Mouse (Mus musculus): ENCODE measurements around the gene Heatr5a. TPM values are rescaled to one million over a fixed set of nuclear protein-coding genes. Genes with fewer than 3 reads are reported as not detected.
A peak's percentile ranks its signal among the peaks of the same experiment; 100 is the strongest.

Gene Heatr5a
- polyA plus RNA-seq, 1 experiment from 2014 or later: 16.8 TPM

DNA sequence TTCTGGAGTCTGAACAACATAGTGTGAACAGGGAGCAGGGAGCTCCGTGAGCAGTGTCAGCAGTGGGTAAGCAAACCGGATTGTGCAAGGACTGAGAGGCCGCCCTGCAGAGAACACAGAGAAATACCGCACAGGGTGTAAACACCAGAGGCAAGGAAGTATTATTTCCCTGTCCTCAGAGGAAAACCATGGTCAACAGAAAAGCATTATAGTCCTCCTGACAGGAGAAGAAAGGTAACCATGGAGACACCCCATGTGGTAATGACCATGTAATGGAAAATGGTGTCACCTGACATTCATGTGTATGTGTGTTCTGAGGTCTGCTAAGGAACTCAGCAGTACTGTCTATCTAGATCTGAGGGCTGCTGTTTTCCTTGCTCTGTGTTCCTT, 105.3 kb downstream of the Heatr5a start:
- Histone ChIP-seq H3K4me2 (ENCODE audit: low read depth, low read length, severe bottlenecking) (peak overlapping the region; percentile 18; the same call in 1 of the 2 replicates), H3K9me3 (ENCODE audit: control insufficient read depth, low read length) (no peaks in the 10 kb centered on the region), H3K27ac (ENCODE audit: low read depth, low read length) (peak overlapping the region; percentile 53), H3K36me3 (ENCODE audit: control insufficient read depth, insufficient read depth, low read length) (no peaks in the 10 kb centered on the region), H3K4me3 (ENCODE audit: low read depth, low read length) (no peak overlapping the region), H3K9ac (ENCODE audit: low read length) (no peak overlapping the region), H3K27me3 (ENCODE audit: control insufficient read depth, insufficient read depth, low read length) (no peaks in the 10 kb centered on the region), H3K4me1 (replicated peaks; ENCODE audit: control insufficient read depth, insufficient read depth, low read length) (peaks cover 12% of the 10 kb centered on the region)
- DNase-seq (ENCODE audit: low spot score) (no peak), ATAC-seq (replicated peaks; ENCODE audit: low FRiP score) (peak; percentile 87)
- WGBS: 15% methylated on average over 4 of the region's 4 CpGs

GRCm38 (mm10) chr12:51865061-51865789, 105.9 kb downstream of the Heatr5a start:
- DNase-seq (ENCODE audit: low spot score): no peak
- H3K9me3 ChIP-seq (ENCODE audit: control insufficient read depth, low read length): no peaks in the 10 kb centered on the region
- no peaks in the 10 kb centered on the region for H3K36me3 ChIP-seq (ENCODE audit: control insufficient read depth, insufficient read depth, low read length)
- H3K4me3 ChIP-seq (ENCODE audit: low read depth, low read length): no peak overlapping the region
- H3K4me1 ChIP-seq (replicated peaks; ENCODE audit: control insufficient read depth, insufficient read depth, low read length): peaks cover 12% of the 10 kb centered on the region
- WGBS: 49% methylated on average over 9 of the region's 9 CpGs
- H3K9ac ChIP-seq (ENCODE audit: low read length): no peak overlapping the region
- no peaks in the 10 kb centered on the region for H3K27me3 ChIP-seq (ENCODE audit: control insufficient read depth, insufficient read depth, low read length)
- H3K27ac ChIP-seq (ENCODE audit: low read depth, low read length): peak overlapping the region; percentile 41; the same call in 1 of the 2 replicates
- H3K4me2 ChIP-seq (ENCODE audit: low read depth, low read length, severe bottlenecking): 0 out of 2 replicates have a peak overlapping the region, but pooled peaks have one; percentile 15
- no peak for ATAC-seq (replicated peaks; ENCODE audit: low FRiP score)

GRCm38 (mm10) chr12:51863116-51864002, 107.8 kb downstream of the Heatr5a start:
- no peak overlapping the region for H3K4me2 ChIP-seq (ENCODE audit: low read depth, low read length, severe bottlenecking)
- no peaks in the 10 kb centered on the region for H3K36me3 ChIP-seq (ENCODE audit: control insufficient read depth, insufficient read depth, low read length)
- H3K4me3 ChIP-seq (ENCODE audit: low read depth, low read length): no peak overlapping the region
- ATAC-seq (replicated peaks; ENCODE audit: low FRiP score) (no peak), DNase-seq (ENCODE audit: low spot score) (no peak)
- peaks cover 12% of the 10 kb centered on the region for H3K4me1 ChIP-seq (replicated peaks; ENCODE audit: control insufficient read depth, insufficient read depth, low read length)
- H3K27ac ChIP-seq (ENCODE audit: low read depth, low read length): no peak overlapping the region
- WGBS: 92% methylated on average over 14 of the region's 14 CpGs
- no peaks in the 10 kb centered on the region for H3K9me3 ChIP-seq (ENCODE audit: control insufficient read depth, low read length)
- no peaks in the 10 kb centered on the region for H3K27me3 ChIP-seq (ENCODE audit: control insufficient read depth, insufficient read depth, low read length)
- H3K9ac ChIP-seq (ENCODE audit: low read length): no peak overlapping the region

DNA sequence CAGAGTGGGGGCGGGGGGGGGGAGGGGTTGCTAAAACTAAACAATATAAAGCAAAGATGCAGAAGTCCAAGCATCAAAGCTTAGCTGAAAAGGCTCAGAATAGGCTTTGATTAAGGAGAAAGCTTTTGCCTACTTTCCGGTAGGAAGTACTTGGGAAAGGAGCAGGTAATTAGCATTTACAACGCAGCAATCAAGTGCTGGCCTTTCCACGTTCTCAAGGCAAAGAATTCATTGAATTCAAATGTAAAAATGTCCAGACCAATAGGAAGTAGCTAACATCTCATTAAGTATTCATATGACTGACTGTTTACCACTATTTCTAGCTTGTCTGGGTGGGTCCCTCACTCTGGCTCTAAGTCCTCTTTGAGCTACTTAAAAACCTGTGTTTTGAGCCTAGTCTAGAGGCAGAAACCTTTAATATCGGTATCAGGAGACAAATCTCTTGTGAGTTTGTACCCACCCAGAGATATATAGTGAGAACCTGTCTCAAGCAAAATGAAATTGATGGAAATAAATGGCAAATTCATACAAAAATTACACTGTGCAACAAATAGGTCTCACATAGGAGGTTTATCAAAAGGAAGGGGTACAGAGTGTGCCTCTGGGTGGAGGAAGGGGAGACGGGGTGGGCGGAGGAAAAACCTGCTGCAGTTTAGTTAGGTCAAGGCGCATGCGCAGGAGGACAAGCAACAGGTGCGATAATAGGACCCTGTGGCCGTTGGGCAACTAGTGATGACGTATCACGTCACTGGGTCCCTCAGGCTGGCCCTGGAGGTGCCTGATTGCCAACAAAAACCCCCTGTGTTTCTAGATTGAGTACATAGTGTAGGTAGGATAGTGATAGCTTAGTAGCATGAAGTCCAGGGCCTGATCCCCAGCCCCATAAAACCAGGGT, 112.7 kb downstream of the Heatr5a start:
- WGBS: 73% methylated on average over 13 of the region's 13 CpGs
- Histone ChIP-seq H3K27me3 (ENCODE audit: control insufficient read depth, insufficient read depth, low read length) (no peaks in the 10 kb centered on the region), H3K27ac (ENCODE audit: low read depth, low read length) (no peak overlapping the region), H3K9me3 (ENCODE audit: control insufficient read depth, low read length) (no peaks in the 10 kb centered on the region), H3K4me3 (ENCODE audit: low read depth, low read length) (no peak overlapping the region), H3K36me3 (ENCODE audit: control insufficient read depth, insufficient read depth, low read length) (no peaks in the 10 kb centered on the region), H3K4me2 (ENCODE audit: low read depth, low read length, severe bottlenecking) (no peak overlapping the region), H3K4me1 (replicated peaks; ENCODE audit: control insufficient read depth, insufficient read depth, low read length) (no peaks in the 10 kb centered on the region), H3K9ac (ENCODE audit: low read length) (no peak overlapping the region)
- DNase-seq (ENCODE audit: low spot score): no peak
- ATAC-seq (replicated peaks; ENCODE audit: low FRiP score): no peak

GRCm38 (mm10) chr12:51856768-51857295, 114.3 kb downstream of the Heatr5a start:
- no peak for ATAC-seq (replicated peaks; ENCODE audit: low FRiP score)
- Histone ChIP-seq H3K4me1 (replicated peaks; ENCODE audit: control insufficient read depth, insufficient read depth, low read length) (no peaks in the 10 kb centered on the region), H3K36me3 (ENCODE audit: control insufficient read depth, insufficient read depth, low read length) (no peaks in the 10 kb centered on the region), H3K9me3 (ENCODE audit: control insufficient read depth, low read length) (no peaks in the 10 kb centered on the region), H3K4me2 (ENCODE audit: low read depth, low read length, severe bottlenecking) (no peak overlapping the region), H3K9ac (ENCODE audit: low read length) (no peak overlapping the region), H3K27ac (ENCODE audit: low read depth, low read length) (no peak overlapping the region), H3K27me3 (ENCODE audit: control insufficient read depth, insufficient read depth, low read length) (no peaks in the 10 kb centered on the region), H3K4me3 (ENCODE audit: low read depth, low read length) (no peak overlapping the region)
- 89% methylated on average over 8 of the region's 8 CpGs for WGBS
- DNase-seq (ENCODE audit: low spot score): no peak

DNA sequence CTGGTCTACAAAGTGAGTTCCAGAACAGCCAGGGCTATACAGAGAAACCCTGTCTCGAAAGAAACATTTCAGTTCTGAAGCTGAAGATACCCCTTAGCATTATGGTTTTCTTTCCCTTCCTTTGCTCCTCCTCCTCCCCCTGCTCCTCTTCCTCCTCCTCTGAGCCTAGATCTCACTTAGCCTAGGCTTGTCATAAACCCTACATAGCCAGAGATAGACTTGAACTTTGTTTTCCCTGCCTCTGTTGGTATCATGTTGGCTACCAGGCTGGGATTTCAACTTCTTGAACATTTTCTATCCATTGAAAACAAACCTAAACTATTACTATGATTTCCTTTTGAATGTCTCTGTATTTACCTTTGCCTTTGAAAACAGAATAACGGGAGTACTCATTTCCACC, 115.2 kb downstream of the Heatr5a start:
- Histone ChIP-seq H3K4me1 (replicated peaks; ENCODE audit: control insufficient read depth, insufficient read depth, low read length) (no peaks in the 10 kb centered on the region), H3K4me2 (ENCODE audit: low read depth, low read length, severe bottlenecking) (no peak overlapping the region), H3K4me3 (ENCODE audit: low read depth, low read length) (no peak overlapping the region), H3K36me3 (ENCODE audit: control insufficient read depth, insufficient read depth, low read length) (no peaks in the 10 kb centered on the region), H3K9ac (ENCODE audit: low read length) (no peak overlapping the region), H3K27ac (ENCODE audit: low read depth, low read length) (no peak overlapping the region), H3K9me3 (ENCODE audit: control insufficient read depth, low read length) (no peaks in the 10 kb centered on the region), H3K27me3 (ENCODE audit: control insufficient read depth, insufficient read depth, low read length) (no peaks in the 10 kb centered on the region)
- no peak for ATAC-seq (replicated peaks; ENCODE audit: low FRiP score)
- no peak for DNase-seq (ENCODE audit: low spot score)
- WGBS: 90% methylated on average over 2 of the region's 2 CpGs

GRCm38 (mm10) chr12:51855453-51855852, 115.7 kb downstream of the Heatr5a start:
- DNase-seq (ENCODE audit: low spot score): no peak
- no peaks in the 10 kb centered on the region for H3K9me3 ChIP-seq (ENCODE audit: control insufficient read depth, low read length)
- H3K4me3 ChIP-seq (ENCODE audit: low read depth, low read length): no peak overlapping the region
- no peak for ATAC-seq (replicated peaks; ENCODE audit: low FRiP score)
- H3K4me2 ChIP-seq (ENCODE audit: low read depth, low read length, severe bottlenecking): no peak overlapping the region
- no peaks in the 10 kb centered on the region for H3K27me3 ChIP-seq (ENCODE audit: control insufficient read depth, insufficient read depth, low read length)
- H3K9ac ChIP-seq (ENCODE audit: low read length): no peak overlapping the region
- H3K27ac ChIP-seq (ENCODE audit: low read depth, low read length): no peak overlapping the region
- 71% methylated on average over 7 of the region's 7 CpGs for WGBS
- no peaks in the 10 kb centered on the region for H3K4me1 ChIP-seq (replicated peaks; ENCODE audit: control insufficient read depth, insufficient read depth, low read length)
- H3K36me3 ChIP-seq (ENCODE audit: control insufficient read depth, insufficient read depth, low read length): no peaks in the 10 kb centered on the region

DNA sequence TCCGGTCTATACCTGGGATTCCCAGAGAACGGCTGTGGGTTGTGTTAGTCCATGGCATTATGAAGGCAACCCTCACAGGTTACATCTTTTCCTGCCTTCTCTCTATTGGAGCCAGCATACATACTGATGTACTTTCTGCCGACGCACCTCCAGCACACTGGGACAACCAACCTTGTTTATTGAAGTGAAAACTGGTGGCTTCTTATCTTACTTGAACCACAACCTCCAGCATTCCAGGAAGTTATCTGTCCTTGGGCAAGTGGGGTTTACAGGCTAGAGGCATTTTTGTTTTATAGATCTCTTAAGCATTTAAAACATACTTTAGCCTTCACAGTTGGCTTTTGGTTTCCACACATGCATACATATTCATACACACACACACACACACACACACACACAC, 119.5 kb downstream of the Heatr5a start:
- Histone ChIP-seq H3K4me2 (ENCODE audit: low read depth, low read length, severe bottlenecking) (no peak overlapping the region), H3K4me1 (replicated peaks; ENCODE audit: control insufficient read depth, insufficient read depth, low read length) (no peaks in the 10 kb centered on the region), H3K9me3 (ENCODE audit: control insufficient read depth, low read length) (no peaks in the 10 kb centered on the region), H3K4me3 (ENCODE audit: low read depth, low read length) (no peak overlapping the region), H3K36me3 (ENCODE audit: control insufficient read depth, insufficient read depth, low read length) (no peaks in the 10 kb centered on the region), H3K27me3 (ENCODE audit: control insufficient read depth, insufficient read depth, low read length) (no peaks in the 10 kb centered on the region), H3K27ac (ENCODE audit: low read depth, low read length) (no peak overlapping the region), H3K9ac (ENCODE audit: low read length) (no peak overlapping the region)
- no peak for ATAC-seq (replicated peaks; ENCODE audit: low FRiP score)
- no peak for DNase-seq (ENCODE audit: low spot score)
- WGBS: 95% methylated on average over 4 of the region's 4 CpGs
